Mouse (Mus musculus) ES-E14 (cell line): ENCODE results near the gene P3h3. TPM values are rescaled to one million over a fixed set of nuclear protein-coding genes. Genes with fewer than 3 reads are reported as not detected.

Experiments
- DNase-seq: peaks from one replicate; pipeline ENCODE4 v3.0.0-alpha.2; 2013; ENCODE audit warnings: low read depth, low spot score
- H3K27ac ChIP-seq: 2 replicates; pipeline ENCODE4 v1.5.1; 2012; ENCODE audit warnings: low read depth, mild to moderate bottlenecking, low read length, moderate library complexity, mixed read lengths; ENCODE audit not compliant: poor library complexity, insufficient read depth, severe bottlenecking
- H3K36me3 ChIP-seq: 2 replicates; pipeline ENCODE4 v1.6.1; 2012; ENCODE audit warnings: mild to moderate bottlenecking, low read length, moderate library complexity, mixed read lengths; ENCODE audit not compliant: control insufficient read depth, poor library complexity, insufficient read depth, severe bottlenecking
- H3K4me1 ChIP-seq, 2 experiments: fragments of 150-350 bp in 1 of 2; sonication (generic) in 1 of 2; 2 replicates each; pipeline ENCODE4 v1.6.1; 2012; ENCODE audit warnings: low read length in 2 of 2, mild to moderate bottlenecking in 1 of 2, mixed read lengths in 1 of 2; ENCODE audit not compliant: control insufficient read depth in 2 of 2, insufficient read depth in 2 of 2, poor library complexity in 1 of 2
- H3K4me3 ChIP-seq, 2 experiments: fragments of 150-350 bp in 1 of 2; sonication (generic) in 1 of 2; 2 replicates each; pipeline ENCODE4 v1.5.1; 2012; ENCODE audit warnings: low read length in 2 of 2, low read depth in 1 of 2, mild to moderate bottlenecking in 1 of 2, mixed read lengths in 1 of 2; ENCODE audit not compliant: insufficient read depth in 1 of 2, poor library complexity in 1 of 2, severe bottlenecking in 1 of 2
- H3K9ac ChIP-seq: 2 replicates; pipeline ENCODE4 v1.6.1; 2012; ENCODE audit warnings: low read depth, mild to moderate bottlenecking, low read length, mixed read lengths; ENCODE audit not compliant: poor library complexity, insufficient read depth, severe bottlenecking
- H3K9me3 ChIP-seq: fragments of 150-350 bp; sonication (generic); 2 replicates; pipeline ENCODE4 v1.6.1; 2012; ENCODE audit warnings: low read depth, mild to moderate bottlenecking, low read length; ENCODE audit not compliant: control insufficient read depth, insufficient read depth
- CHD2 ChIP-seq: IDR thresholded peaks from 2 replicates; pipeline ENCODE4 v1.6.1; 2014; ENCODE audit warnings: mild to moderate bottlenecking, low read depth, low read length, inconsistent platforms
- HCFC1 ChIP-seq: IDR thresholded peaks from 2 replicates; pipeline ENCODE4 v1.6.1; 2012; ENCODE audit warnings: low read length, inconsistent platforms, borderline replicate concordance; ENCODE audit not compliant: insufficient read depth
- MAFK ChIP-seq: IDR thresholded peaks from 2 replicates; pipeline ENCODE4 v1.6.1; 2014; ENCODE audit warnings: mild to moderate bottlenecking, low read depth, low read length, inconsistent platforms; ENCODE audit not compliant: insufficient read depth
- ZC3H11A ChIP-seq: IDR thresholded peaks from 2 replicates; pipeline ENCODE4 v1.6.1; 2012; ENCODE audit warnings: low read depth, mild to moderate bottlenecking, inconsistent platforms, low read length, borderline replicate concordance
- ZNF384 ChIP-seq: IDR thresholded peaks from 2 replicates; pipeline ENCODE4 v1.6.1; 2012; ENCODE audit warnings: low read depth, low read length, inconsistent platforms
- in situ Hi-C, 2 experiments: fragments of 600-800 bp; cut with MboI; formaldehyde crosslinking; loops; one replicate each; pipeline ENCODE4 v1.15.1; 2025; ENCODE audit warnings: low sequenced_read_pairs in 2 of 2, inconsistent platforms in 1 of 2; ENCODE audit not compliant: unreplicated experiment in 2 of 2
- total RNA-seq: library from RNA; depleted of rRNA; stranded (reverse); fragments of 300-350 nt; gene quantifications from 2 replicates; pipeline ENCODE4 v1.2.3, GENCODE M21; 2012

The P3h3 gene
- total RNA-seq, 1 experiment = 10.1 TPM

DNA sequence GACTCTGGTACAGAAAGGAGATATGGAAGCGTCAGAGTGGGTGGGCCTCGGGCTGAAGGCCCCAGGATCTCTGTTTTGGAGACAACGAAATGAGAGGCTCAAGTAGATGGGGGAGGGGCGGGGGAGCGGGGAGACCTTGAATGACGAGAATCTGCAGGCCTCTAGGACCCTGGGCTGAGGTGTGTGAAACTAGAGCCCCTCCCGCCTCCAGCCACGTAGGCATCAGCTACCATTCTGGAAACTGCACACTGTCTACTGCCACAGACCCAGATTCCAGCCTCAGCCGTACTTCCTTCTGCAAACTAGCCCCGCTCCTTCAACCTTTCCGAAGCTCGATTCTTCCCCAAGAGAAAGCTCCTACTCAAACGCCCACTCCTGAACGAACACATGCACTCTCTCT, 1.2 kb downstream of the P3h3 start:
- H3K36me3 ChIP-seq = no peaks in the 10 kb centered on the region; the same call in 1 of the 2 replicates
- in situ Hi-C loops = no loop called here
- peak overlapping the region; percentile 79 to 81 for H3K4me3 ChIP-seq
- DNase-seq = no peak
- no peak overlapping the region; the same call in 1 of the 2 replicates for H3K9ac ChIP-seq
- H3K27ac ChIP-seq = no peak overlapping the region
- TF ChIP-seq MAFK = no peak
- no peaks in the 10 kb centered on the region for H3K9me3 ChIP-seq
- H3K4me1 ChIP-seq = peaks cover 5 to 28% of the 10 kb centered on the region in 2 experiments; a peak in 3 of 4 replicates

DNA sequence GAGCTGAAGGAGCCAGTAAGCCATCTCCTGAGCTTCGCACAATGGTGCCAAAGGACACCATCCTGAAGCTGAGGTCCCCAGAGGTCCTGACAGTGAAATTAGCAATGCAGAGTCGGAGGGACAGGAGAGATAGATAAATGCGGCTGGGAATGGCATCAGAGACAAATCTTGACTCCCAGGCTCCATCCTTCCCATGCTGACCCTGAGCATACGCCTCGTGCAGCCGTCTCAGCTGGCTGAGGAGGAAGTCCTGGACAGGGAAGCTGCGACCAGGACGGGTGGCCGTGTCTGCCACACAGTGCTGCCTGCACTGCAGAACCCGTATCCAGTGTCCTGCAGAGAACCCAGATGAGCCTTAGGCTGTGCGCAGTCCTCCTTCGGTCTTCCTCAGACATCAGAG, 2.9 kb downstream of the P3h3 start:
- Histone ChIP-seq H3K9ac (no peak overlapping the region), H3K27ac (no peak overlapping the region), H3K4me1 (peaks cover 3 to 26% of the 10 kb centered on the region in 2 experiments), H3K4me3 (no peak overlapping the region), H3K9me3 (no peaks in the 10 kb centered on the region), H3K36me3 (no peaks in the 10 kb centered on the region)
- TF ChIP-seq ZNF384 = no peak
- no peak for TF ChIP-seq CHD2
- TF ChIP-seq MAFK = no peak
- TF ChIP-seq ZC3H11A = no peak
- no peak for TF ChIP-seq HCFC1
- no peak for DNase-seq
- in situ Hi-C loops = no loop called here

DNA sequence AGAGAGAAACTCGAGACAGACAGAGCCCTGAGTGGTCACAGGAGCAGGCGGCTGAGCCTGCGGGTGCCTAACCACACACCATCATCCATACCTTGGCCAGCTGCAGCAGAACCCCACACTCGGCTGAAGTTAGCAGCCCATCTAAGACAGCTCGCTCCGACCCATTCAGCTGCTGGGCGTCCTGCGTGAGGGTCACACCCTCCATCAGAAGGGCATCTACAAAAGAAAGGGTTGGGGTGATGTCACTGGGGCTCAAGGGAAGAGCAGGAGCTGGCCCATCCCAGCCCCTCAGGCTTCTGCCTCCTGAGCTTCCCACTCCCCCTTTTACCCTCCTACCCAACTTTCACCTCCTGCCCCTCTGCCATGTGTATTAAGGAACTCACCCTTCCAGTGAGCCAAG, 7.0 kb downstream of the P3h3 start:
- Histone ChIP-seq H3K36me3 (no peaks in the 10 kb centered on the region), H3K9me3 (no peaks in the 10 kb centered on the region), H3K4me1 (peaks cover 0 to 19% of the 10 kb centered on the region in 2 experiments; a peak in 2 of 4 replicates), H3K27ac (no peak overlapping the region), H3K4me3 (0 out of 4 replicates have a peak overlapping the region, but pooled peaks of 1 of the 2 experiments have one; percentile 0), H3K9ac (no peak overlapping the region)
- DNase-seq = peak; percentile 61
- in situ Hi-C loops = no loop called here
- no peak for TF ChIP-seq MAFK
- TF ChIP-seq ZC3H11A = no peak
- TF ChIP-seq CHD2 = no peak
- no peak for TF ChIP-seq HCFC1
- no peak for TF ChIP-seq ZNF384

- no peak overlapping the region for H3K4me3 ChIP-seq
- H3K9ac ChIP-seq = no peak overlapping the region
- in situ Hi-C loops = no loop called here
- peaks cover 0 to 14% of the 10 kb centered on the region in 2 experiments; a peak in 2 of 4 replicates for H3K4me1 ChIP-seq
- no peak overlapping the region for H3K27ac ChIP-seq
- no peaks in the 10 kb centered on the region for H3K36me3 ChIP-seq
- TF ChIP-seq HCFC1 (peak; percentile 58; the same call in 1 of the 2 replicates), MAFK (no peak), CHD2 (no peak), ZC3H11A (peak; percentile 40; the same call in 1 of the 2 replicates), ZNF384 (no peak)
- no peaks in the 10 kb centered on the region for H3K9me3 ChIP-seq
- DNase-seq = peak; percentile 99
These were observed 10.2 kb downstream of the P3h3 start for GRCm38 (mm10) chr6:124847305-124847704.

DNA sequence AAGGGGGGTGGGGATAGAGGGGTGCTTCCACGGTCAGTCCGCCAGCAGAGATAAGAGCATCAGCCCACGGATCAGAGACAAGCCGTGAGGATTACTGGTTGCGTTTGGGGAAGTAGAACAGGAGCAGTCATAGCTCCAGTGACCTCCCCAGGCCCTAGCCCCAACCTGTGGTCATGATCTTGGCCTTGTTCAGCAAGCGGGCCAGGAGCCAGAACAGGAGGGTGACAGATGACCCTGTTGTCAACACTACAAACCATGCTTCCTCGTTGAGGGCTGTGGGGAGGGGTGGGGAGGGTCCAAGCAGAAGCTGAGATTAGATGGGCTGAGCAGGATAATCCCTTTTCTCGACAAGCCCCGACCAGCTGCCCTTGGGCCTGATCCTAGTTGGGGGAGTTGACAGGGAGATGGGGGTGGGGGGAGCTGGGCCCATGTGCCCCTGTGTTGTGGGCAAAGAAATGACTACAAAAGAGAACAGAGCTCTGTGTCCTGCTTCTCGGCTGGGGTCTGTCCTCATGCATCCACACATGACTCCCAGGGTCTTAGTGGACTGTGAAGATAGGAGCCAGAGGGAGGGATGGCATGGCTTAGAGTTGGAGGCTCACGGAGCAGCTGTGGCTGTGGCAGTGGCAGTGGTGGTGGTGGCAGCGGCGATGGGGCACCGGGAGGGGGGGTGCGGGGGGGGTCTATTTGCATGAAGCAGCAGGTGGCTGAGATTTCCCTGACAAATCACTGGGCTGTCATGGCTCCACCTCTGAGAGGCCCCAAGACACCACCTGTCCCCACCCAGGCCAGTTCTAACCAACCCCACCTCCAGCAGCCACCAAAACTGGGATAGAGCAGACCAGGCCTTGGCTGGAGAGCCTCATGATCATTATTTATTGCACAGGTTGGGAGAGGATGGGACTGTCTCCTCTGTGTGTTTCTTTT, 17.0 kb downstream of the P3h3 start, which contains the start of gene Gnb3:
Gene Gnb3, minus strand, starts transcription at position 35 of the 927 bp plus-strand sequence.
- no peaks in the 10 kb centered on the region for H3K36me3 ChIP-seq
- no peak within 1 kb of the TSS for H3K27ac ChIP-seq
- DNase-seq = no peak
- no peak within 1 kb of the TSS for H3K9ac ChIP-seq
- peaks cover 0 to 8% of the 10 kb centered on the region in 2 experiments; a peak in 1 of 4 replicates for H3K4me1 ChIP-seq
- TF ChIP-seq HCFC1 (no peak), ZC3H11A (no peak), CHD2 (no peak)
- in situ Hi-C loops = no loop called here
- no peak within 1 kb of the TSS for H3K4me3 ChIP-seq
- no peaks in the 10 kb centered on the region for H3K9me3 ChIP-seq
